Mouse (Mus musculus): Measurements from ENCODE around the gene Mlxipl. TPM values are rescaled to one million over a fixed set of nuclear protein-coding genes. Genes with fewer than 3 reads are reported as not detected.
"Not testable (repeated sequence)": the region's sequence is repeated elsewhere in the genome, so short reads cannot be mapped to it uniquely, and the experiment has no call there.

Gene Mlxipl
- polyA plus RNA-seq (2014; fragmentation: Nextera tagmentation; extraction: Ambion mirVana), result 0.91 and 1.1 TPM in 2 replicates

- Histone ChIP-seq H3K4me2 (replicated peaks) (no peak within 1 kb of the TSS), H3K9ac (no peak within 1 kb of the TSS), H3K9me3 (ENCODE audit: control insufficient read depth, low read length) (no peaks in the 10 kb centered on the region), H3K4me1 (replicated peaks; ENCODE audit: control insufficient read depth, insufficient read depth, low read length) (no peaks in the 10 kb centered on the region), H3K4me3 (replicated peaks; ENCODE audit: low read length) (no peak within 1 kb of the TSS), H3K27me3 (ENCODE audit: control insufficient read depth, insufficient read depth, low read length) (peaks cover 38% of the 10 kb centered on the region), H3K36me3 (replicated peaks; ENCODE audit: control insufficient read depth, insufficient read depth) (no peaks in the 10 kb centered on the region), H3K27ac (no peak within 1 kb of the TSS)
- 3% methylated on average over 39 of the region's 39 CpGs for WGBS
- no peak for DNase-seq (ENCODE audit: low spot score)
- ATAC-seq (ENCODE audit: low FRiP score), result no peak
Observed at GRCm38 (mm10) chr5:135089653-135090052, at the start of gene Mlxipl. Mlxipl (plus strand) TSS chr5:135089890.

GRCm38 (mm10) chr5:135040059-135040458, 49.6 kb upstream of the Mlxipl start:
- no peaks in the 10 kb centered on the region for H3K27me3 ChIP-seq (ENCODE audit: control insufficient read depth, insufficient read depth, low read length)
- 39% methylated on average over 6 of the region's 6 CpGs for WGBS
- no peaks in the 10 kb centered on the region for H3K4me1 ChIP-seq (replicated peaks; ENCODE audit: control insufficient read depth, insufficient read depth, low read length)
- no peak overlapping the region for H3K4me2 ChIP-seq (replicated peaks)
- no peak for ATAC-seq (ENCODE audit: low FRiP score)
- no peak overlapping the region for H3K4me3 ChIP-seq (replicated peaks; ENCODE audit: low read length)
- DNase-seq (ENCODE audit: low spot score), result no peak
- H3K9me3 ChIP-seq (ENCODE audit: control insufficient read depth, low read length), result no peaks in the 10 kb centered on the region
- H3K9ac ChIP-seq, result no peak overlapping the region
- H3K36me3 ChIP-seq (replicated peaks; ENCODE audit: control insufficient read depth, insufficient read depth), result peaks cover 24% of the 10 kb centered on the region
- H3K27ac ChIP-seq, result no peak overlapping the region

GRCm38 (mm10) chr5:135040777-135041176, 48.9 kb upstream of the Mlxipl start:
- Histone ChIP-seq H3K9ac (no peak overlapping the region), H3K27ac (no peak overlapping the region), H3K4me1 (replicated peaks; ENCODE audit: control insufficient read depth, insufficient read depth, low read length) (no peaks in the 10 kb centered on the region), H3K4me3 (replicated peaks; ENCODE audit: low read length) (no peak overlapping the region), H3K27me3 (ENCODE audit: control insufficient read depth, insufficient read depth, low read length) (no peaks in the 10 kb centered on the region), H3K4me2 (replicated peaks) (no peak overlapping the region), H3K36me3 (replicated peaks; ENCODE audit: control insufficient read depth, insufficient read depth) (peaks cover 32% of the 10 kb centered on the region), H3K9me3 (ENCODE audit: control insufficient read depth, low read length) (no peaks in the 10 kb centered on the region)
- DNase-seq (ENCODE audit: low spot score) (no peak), ATAC-seq (ENCODE audit: low FRiP score) (no peak)
- 82% methylated on average over 11 of the region's 11 CpGs for WGBS

GRCm38 (mm10) chr5:135042105-135042788, 47.4 kb upstream of the Mlxipl start:
- Histone ChIP-seq H3K27me3 (ENCODE audit: control insufficient read depth, insufficient read depth, low read length) (no peaks in the 10 kb centered on the region), H3K9me3 (ENCODE audit: control insufficient read depth, low read length) (no peaks in the 10 kb centered on the region), H3K4me2 (replicated peaks) (no peak overlapping the region), H3K9ac (no peak overlapping the region), H3K4me1 (replicated peaks; ENCODE audit: control insufficient read depth, insufficient read depth, low read length) (no peaks in the 10 kb centered on the region), H3K27ac (no peak overlapping the region), H3K4me3 (replicated peaks; ENCODE audit: low read length) (no peak overlapping the region), H3K36me3 (replicated peaks; ENCODE audit: control insufficient read depth, insufficient read depth) (peaks cover 41% of the 10 kb centered on the region)
- 22% methylated on average over 21 of the region's 21 CpGs for WGBS
- no peak for ATAC-seq (ENCODE audit: low FRiP score)
- DNase-seq (ENCODE audit: low spot score), result no peak

- H3K27ac ChIP-seq, result no peak overlapping the region
- ATAC-seq (ENCODE audit: low FRiP score), result no peak
- H3K9me3 ChIP-seq (ENCODE audit: control insufficient read depth, low read length), result no peaks in the 10 kb centered on the region
- 95% methylated on average over 3 of the region's 3 CpGs for WGBS
- H3K27me3 ChIP-seq (ENCODE audit: control insufficient read depth, insufficient read depth, low read length), result no peaks in the 10 kb centered on the region
- H3K4me3 ChIP-seq (replicated peaks; ENCODE audit: low read length), result no peak overlapping the region
- DNase-seq (ENCODE audit: low spot score), result no peak
- H3K36me3 ChIP-seq (replicated peaks; ENCODE audit: control insufficient read depth, insufficient read depth), result peaks cover 46% of the 10 kb centered on the region
- no peaks in the 10 kb centered on the region for H3K4me1 ChIP-seq (replicated peaks; ENCODE audit: control insufficient read depth, insufficient read depth, low read length)
- H3K4me2 ChIP-seq (replicated peaks), result no peak overlapping the region
- no peak overlapping the region for H3K9ac ChIP-seq
Observed at GRCm38 (mm10) chr5:135044575-135044974, 45.1 kb upstream of the Mlxipl start.

- peaks cover 58% of the 10 kb centered on the region for H3K36me3 ChIP-seq (replicated peaks; ENCODE audit: control insufficient read depth, insufficient read depth)
Observed at GRCm38 (mm10) chr5:135048539-135048938, 41.2 kb upstream of the Mlxipl start.

GRCm38 (mm10) chr5:135049268-135049667, 40.4 kb upstream of the Mlxipl start:
- H3K27me3 ChIP-seq (ENCODE audit: control insufficient read depth, insufficient read depth, low read length); H3K4me3 ChIP-seq (replicated peaks; ENCODE audit: low read length); H3K9me3 ChIP-seq (ENCODE audit: control insufficient read depth, low read length); H3K4me1 ChIP-seq (replicated peaks; ENCODE audit: control insufficient read depth, insufficient read depth, low read length); ATAC-seq (ENCODE audit: low FRiP score); H3K9ac ChIP-seq; DNase-seq (ENCODE audit: low spot score); H3K4me2 ChIP-seq (replicated peaks); H3K27ac ChIP-seq: not testable (repeated sequence)
- peaks cover 63% of the 10 kb centered on the region for H3K36me3 ChIP-seq (replicated peaks; ENCODE audit: control insufficient read depth, insufficient read depth)
- WGBS, result 96% methylated on average over 6 of the region's 6 CpGs

More at GRCm38 (mm10) chr5:135048539-135048938, 41.2 kb upstream of the Mlxipl start:
- no peaks in the 10 kb centered on the region for H3K4me1 ChIP-seq (replicated peaks; ENCODE audit: control insufficient read depth, insufficient read depth, low read length)
- no peak overlapping the region for H3K4me2 ChIP-seq (replicated peaks)
- no peak overlapping the region for H3K4me3 ChIP-seq (replicated peaks; ENCODE audit: low read length)
- H3K27me3 ChIP-seq (ENCODE audit: control insufficient read depth, insufficient read depth, low read length), result no peaks in the 10 kb centered on the region
- no peak overlapping the region for H3K9ac ChIP-seq
- H3K27ac ChIP-seq, result no peak overlapping the region
- ATAC-seq (ENCODE audit: low FRiP score) (no peak), DNase-seq (ENCODE audit: low spot score) (no peak)
- WGBS, result 92% methylated on average over 5 of the region's 5 CpGs
- H3K9me3 ChIP-seq (ENCODE audit: control insufficient read depth, low read length), result no peaks in the 10 kb centered on the region

- WGBS, result 97% methylated on average over 12 of the region's 12 CpGs
- no peaks in the 10 kb centered on the region for H3K9me3 ChIP-seq (ENCODE audit: control insufficient read depth, low read length)
- peaks cover 74% of the 10 kb centered on the region for H3K36me3 ChIP-seq (replicated peaks; ENCODE audit: control insufficient read depth, insufficient read depth)
Observed at GRCm38 (mm10) chr5:135053356-135053755, 36.3 kb upstream of the Mlxipl start.

GRCm38 (mm10) chr5:135063629-135064381, 25.9 kb upstream of the Mlxipl start, which contains the start of gene Dnajc30:
Dnajc30 (plus strand) TSS chr5:135064202.
- H3K4me2 ChIP-seq (replicated peaks), result peak within 1 kb of the TSS; percentile 94
- no peaks in the 10 kb centered on the region for H3K27me3 ChIP-seq (ENCODE audit: control insufficient read depth, insufficient read depth, low read length)
- H3K4me3 ChIP-seq (replicated peaks; ENCODE audit: low read length), result peak within 1 kb of the TSS; percentile 96
- no peaks in the 10 kb centered on the region for H3K9me3 ChIP-seq (ENCODE audit: control insufficient read depth, low read length)
- peaks cover 24% of the 10 kb centered on the region for H3K4me1 ChIP-seq (replicated peaks; ENCODE audit: control insufficient read depth, insufficient read depth, low read length)
- DNase-seq (ENCODE audit: low spot score), result peak; percentile 99
- under 1% methylated on average over 47 of the region's 52 CpGs for WGBS
- peak; percentile 96 for ATAC-seq (ENCODE audit: low FRiP score)
- H3K27ac ChIP-seq, result peak within 1 kb of the TSS; percentile 51
- H3K36me3 ChIP-seq (replicated peaks; ENCODE audit: control insufficient read depth, insufficient read depth), result peaks cover 43% of the 10 kb centered on the region
- H3K9ac ChIP-seq, result peak within 1 kb of the TSS; percentile 76

More at GRCm38 (mm10) chr5:135053356-135053755, 36.3 kb upstream of the Mlxipl start:
- DNase-seq (ENCODE audit: low spot score) (no peak), ATAC-seq (ENCODE audit: low FRiP score) (no peak)
- Histone ChIP-seq H3K4me2 (replicated peaks) (no peak overlapping the region), H3K27me3 (ENCODE audit: control insufficient read depth, insufficient read depth, low read length) (no peaks in the 10 kb centered on the region), H3K4me3 (replicated peaks; ENCODE audit: low read length) (no peak overlapping the region), H3K4me1 (replicated peaks; ENCODE audit: control insufficient read depth, insufficient read depth, low read length) (no peaks in the 10 kb centered on the region), H3K27ac (no peak overlapping the region), H3K9ac (no peak overlapping the region)

All from hindbrain, embryonic 14.5 days (tissue).